Mouse (Mus musculus) heart, embryonic 11.5 days (tissue): ENCODE measurements around the gene Snapc5. TPM values are rescaled to one million over a fixed set of nuclear protein-coding genes. Genes with fewer than 3 reads are reported as not detected.

Experiments used
- ATAC-seq: fragments of 200-750 bp; cut with Nextera tagmentation; replicated peaks from 2 replicates; pipeline ENCODE4 v1.8.0; 2017; ENCODE audit warnings: moderate library complexity; ENCODE audit not compliant: insufficient number of reproducible peaks, low FRiP score, low TSS enrichment
- H3K27ac ChIP-seq: fragments of 300-500 bp; sonication (generic); 2 replicates; pipeline ENCODE4 v1.5.1; 2014; ENCODE audit warnings: mild to moderate bottlenecking, low read depth, low read length
- H3K27me3 ChIP-seq: fragments of 300-500 bp; sonication (generic); 2 replicates; pipeline ENCODE4 v1.6.1; 2014; ENCODE audit warnings: mild to moderate bottlenecking, low read length, mixed read lengths; ENCODE audit not compliant: control insufficient read depth, insufficient read depth
- H3K36me3 ChIP-seq: fragments of 300-500 bp; sonication (generic); 2 replicates; pipeline ENCODE4 v1.6.1; 2014; ENCODE audit warnings: mild to moderate bottlenecking, low read length, moderate library complexity, mixed read lengths; ENCODE audit not compliant: control insufficient read depth, insufficient read depth
- H3K4me1 ChIP-seq: fragments of 300-500 bp; sonication (generic); 2 replicates; pipeline ENCODE4 v1.6.1; 2014; ENCODE audit warnings: low read length; ENCODE audit not compliant: control insufficient read depth, insufficient read depth
- H3K4me2 ChIP-seq: fragments of 300-500 bp; sonication (generic); 2 replicates; pipeline ENCODE4 v1.6.1; 2014; ENCODE audit warnings: mild to moderate bottlenecking, moderate library complexity
- H3K4me3 ChIP-seq: fragments of 300-500 bp; sonication (generic); 2 replicates; pipeline ENCODE4 v1.5.1; 2014; ENCODE audit warnings: low read depth, low read length
- H3K9ac ChIP-seq: fragments of 300-500 bp; sonication (generic); 2 replicates; pipeline ENCODE4 v1.6.1; 2014; ENCODE audit warnings: mild to moderate bottlenecking, low read depth, low read length, moderate library complexity
- H3K9me3 ChIP-seq: fragments of 300-500 bp; sonication (generic); replicated peaks from 2 replicates; pipeline ENCODE4 v1.6.1; 2016; ENCODE audit warnings: low read length; ENCODE audit not compliant: control insufficient read depth
- WGBS: fragments of 180-500 bp; shearing (Covaris S2); extraction: QIAGEN DNeasy Blood & Tissue Kit; methylation state at CpG from one replicate; pipeline ENCODE4 v1.1.7; 2014; ENCODE audit not compliant: insufficient replicate concordance; 5-methylcytosine and 5-hydroxymethylcytosine counted together
- polyA plus RNA-seq: library from polyadenylated mRNA; unstranded; fragments of >200 nt; fragmentation: Nextera tagmentation; extraction: Ambion mirVana; gene quantifications from 2 replicates; pipeline ENCODE4 v1.2.1, GENCODE M21; 2014

Gene Snapc5
- polyA plus RNA-seq, 1 experiment from 2014 or later: 22.4 TPM

DNA sequence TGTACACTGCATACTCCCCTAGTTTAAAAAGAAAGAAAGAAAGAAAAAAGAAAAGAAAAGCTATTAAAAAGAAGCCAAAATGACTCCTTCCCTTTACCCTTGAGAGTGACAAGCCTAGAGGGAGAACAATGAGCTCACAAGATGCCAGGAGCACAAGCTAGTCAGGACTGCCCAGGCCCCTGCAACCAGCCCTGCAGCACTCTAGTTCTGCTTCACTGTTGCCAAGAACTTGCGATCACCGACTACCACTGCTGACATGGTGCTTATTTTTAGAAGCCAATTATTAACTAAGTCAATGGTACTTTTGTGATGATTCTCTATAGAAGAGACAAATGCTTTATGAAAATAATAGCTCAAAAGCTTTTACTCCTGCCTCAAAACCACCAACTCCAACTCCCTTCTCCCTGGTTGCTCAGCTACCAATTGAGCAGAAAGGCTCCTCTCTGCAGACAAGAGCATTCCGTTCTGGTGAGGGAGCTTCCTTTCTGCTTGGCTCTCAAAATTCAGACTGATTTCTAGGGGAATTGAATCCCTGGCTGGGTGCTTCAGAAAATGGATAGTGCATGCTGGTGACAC is 28.5 kb downstream of the Snapc5 start:
- H3K4me2 ChIP-seq: no peak overlapping the region
- ATAC-seq: no peak
- H3K9ac ChIP-seq: no peak overlapping the region
- H3K27ac ChIP-seq: no peak overlapping the region
- no peaks in the 10 kb centered on the region for H3K9me3 ChIP-seq
- WGBS: 85% methylated on average over 3 of the region's 3 CpGs
- no peaks in the 10 kb centered on the region for H3K4me1 ChIP-seq
- H3K4me3 ChIP-seq: no peak overlapping the region
- peaks cover 13% of the 10 kb centered on the region for H3K36me3 ChIP-seq
- H3K27me3 ChIP-seq: no peaks in the 10 kb centered on the region

- no peaks in the 10 kb centered on the region for H3K9me3 ChIP-seq
- no peak overlapping the region for H3K27ac ChIP-seq
- H3K36me3 ChIP-seq: 0 out of 2 replicates have a peak, but pooled peaks cover 5% of the 10 kb centered on the region
- no peak overlapping the region for H3K4me2 ChIP-seq
- H3K4me1 ChIP-seq: peaks cover 9% of the 10 kb centered on the region
- H3K9ac ChIP-seq: no peak overlapping the region
- 86% methylated on average over 17 of the region's 17 CpGs for WGBS
- H3K4me3 ChIP-seq: no peak overlapping the region
- H3K27me3 ChIP-seq: no peaks in the 10 kb centered on the region
- ATAC-seq: no peak
Measured at GRCm38 (mm10) chr9:64214452-64214851, 35.4 kb downstream of the Snapc5 start.

- H3K27me3 ChIP-seq: no peaks in the 10 kb centered on the region
- H3K27ac ChIP-seq: no peak overlapping the region
- 64% methylated on average over 4 of the region's 4 CpGs for WGBS
- H3K4me2 ChIP-seq: no peak overlapping the region
- no peaks in the 10 kb centered on the region for H3K9me3 ChIP-seq
- H3K4me3 ChIP-seq: no peak overlapping the region
- H3K9ac ChIP-seq: no peak overlapping the region
- H3K4me1 ChIP-seq: peaks cover 12% of the 10 kb centered on the region
- no peak for ATAC-seq
- H3K36me3 ChIP-seq: 0 out of 2 replicates have a peak, but pooled peaks cover 5% of the 10 kb centered on the region
Measured at GRCm38 (mm10) chr9:64216090-64216489, 37.0 kb downstream of the Snapc5 start.

- Histone ChIP-seq H3K36me3 (0 out of 2 replicates have a peak, but pooled peaks cover 5% of the 10 kb centered on the region), H3K27me3 (no peaks in the 10 kb centered on the region), H3K4me1 (peaks cover 12% of the 10 kb centered on the region), H3K27ac (no peak overlapping the region), H3K9me3 (no peaks in the 10 kb centered on the region), H3K4me3 (no peak overlapping the region), H3K9ac (no peak overlapping the region), H3K4me2 (no peak overlapping the region)
- no peak for ATAC-seq
- WGBS: 89% methylated on average over 2 of the region's 2 CpGs
Measured at GRCm38 (mm10) chr9:64216641-64217040, 37.6 kb downstream of the Snapc5 start.

GRCm38 (mm10) chr9:64217887-64218286 is 38.8 kb downstream of the Snapc5 start:
- H3K4me2 ChIP-seq: no peak overlapping the region
- ATAC-seq: no peak
- no peak overlapping the region for H3K4me3 ChIP-seq
- H3K9me3 ChIP-seq: no peaks in the 10 kb centered on the region
- H3K27me3 ChIP-seq: no peaks in the 10 kb centered on the region
- H3K4me1 ChIP-seq: peaks cover 12% of the 10 kb centered on the region
- no peak overlapping the region for H3K27ac ChIP-seq
- 0 out of 2 replicates have a peak, but pooled peaks cover 5% of the 10 kb centered on the region for H3K36me3 ChIP-seq
- no peak overlapping the region for H3K9ac ChIP-seq

DNA sequence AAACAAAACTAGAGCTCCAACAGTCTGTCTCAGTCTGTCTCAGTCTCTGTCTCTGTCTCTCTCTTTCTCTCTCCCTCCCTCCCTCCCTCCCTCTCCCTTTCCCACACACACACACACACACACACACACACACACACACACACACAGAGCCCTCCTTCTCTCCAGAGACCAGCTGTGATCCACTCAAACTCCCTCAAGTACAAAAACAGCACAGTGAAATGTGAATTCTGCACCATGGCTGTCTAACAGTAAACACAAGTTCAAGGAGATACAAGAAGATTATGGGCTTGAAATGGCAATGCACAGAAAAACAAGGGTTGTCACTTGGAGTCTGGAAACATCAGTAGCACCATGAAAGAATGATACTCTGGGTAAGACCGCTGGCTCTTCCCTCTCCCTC is 40.2 kb downstream of the Snapc5 start:
- ATAC-seq: no peak
- H3K27me3 ChIP-seq: no peaks in the 10 kb centered on the region
- WGBS: 72% methylated on average over 1 of the region's 1 CpGs
- no peaks in the 10 kb centered on the region for H3K9me3 ChIP-seq
- no peak overlapping the region for H3K4me2 ChIP-seq
- no peak overlapping the region for H3K4me3 ChIP-seq
- peaks cover 12% of the 10 kb centered on the region for H3K4me1 ChIP-seq
- H3K9ac ChIP-seq: no peak overlapping the region
- no peak overlapping the region for H3K27ac ChIP-seq
- no peaks in the 10 kb centered on the region for H3K36me3 ChIP-seq

DNA sequence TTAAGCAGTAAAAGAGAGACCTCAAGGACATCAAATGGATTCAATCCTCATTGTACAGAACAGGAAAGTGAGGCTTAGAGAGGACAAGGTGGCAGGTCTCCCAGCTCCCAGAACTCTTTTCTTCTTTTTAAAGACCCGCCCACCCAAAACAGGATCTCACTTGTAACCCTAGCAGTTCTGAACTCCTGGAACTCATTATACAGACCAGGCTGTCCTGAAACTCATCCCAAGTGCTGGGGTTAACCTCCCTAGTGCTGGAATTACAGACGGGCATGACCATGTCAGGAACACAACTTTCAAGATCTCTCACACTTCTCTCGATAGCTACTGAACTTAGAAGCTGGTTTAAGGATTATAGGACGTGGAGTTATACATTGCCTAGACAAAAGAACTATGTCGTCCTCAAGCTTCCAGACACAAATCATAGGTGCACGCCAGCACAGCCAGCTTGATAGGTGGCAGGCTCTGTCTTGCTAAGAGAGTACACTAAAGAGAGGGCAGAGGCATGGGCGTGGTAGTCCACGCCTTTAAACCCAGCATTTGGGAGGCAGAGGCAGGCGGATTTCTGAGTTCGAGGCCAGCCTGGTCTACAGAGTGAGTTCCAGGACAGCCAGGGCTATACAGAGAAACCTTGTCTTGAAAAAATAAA is 40.8 kb downstream of the Snapc5 start:
- Histone ChIP-seq H3K9me3 (no peaks in the 10 kb centered on the region), H3K4me1 (peaks cover 15% of the 10 kb centered on the region), H3K27ac (no peak overlapping the region), H3K9ac (no peak overlapping the region), H3K4me3 (no peak overlapping the region), H3K27me3 (no peaks in the 10 kb centered on the region), H3K36me3 (no peaks in the 10 kb centered on the region), H3K4me2 (no peak overlapping the region)
- whole genome bisulfite sequencing: 84% methylated on average over 10 of the region's 10 CpGs
- no peak for ATAC-seq

DNA sequence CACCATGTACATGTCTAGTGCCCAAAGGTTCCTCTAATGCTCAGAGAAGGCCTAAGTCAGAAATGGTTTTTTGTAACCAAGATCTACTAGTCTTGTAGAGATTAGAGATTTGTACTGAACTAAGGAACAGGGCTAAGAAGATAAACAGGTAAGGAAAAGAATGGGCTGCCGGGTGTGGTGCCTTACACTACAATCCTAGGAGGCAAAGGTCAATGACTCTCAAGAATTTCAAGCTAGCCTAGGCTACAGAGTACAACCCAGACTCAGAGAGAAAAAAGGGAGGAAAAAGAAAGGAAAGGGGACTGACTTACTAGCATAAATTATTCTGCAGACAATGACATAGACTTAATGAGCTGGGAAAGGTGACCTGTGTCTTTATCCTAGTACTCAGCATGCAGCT is 41.5 kb downstream of the Snapc5 start:
- 61% methylated on average over 1 of the region's 1 CpGs for WGBS
- H3K4me2 ChIP-seq: no peak overlapping the region
- no peaks in the 10 kb centered on the region for H3K27me3 ChIP-seq
- H3K36me3 ChIP-seq: no peaks in the 10 kb centered on the region
- no peak overlapping the region for H3K9ac ChIP-seq
- H3K4me1 ChIP-seq: peaks cover 15% of the 10 kb centered on the region
- no peak overlapping the region for H3K4me3 ChIP-seq
- no peak for ATAC-seq
- no peaks in the 10 kb centered on the region for H3K9me3 ChIP-seq
- no peak overlapping the region for H3K27ac ChIP-seq

DNA sequence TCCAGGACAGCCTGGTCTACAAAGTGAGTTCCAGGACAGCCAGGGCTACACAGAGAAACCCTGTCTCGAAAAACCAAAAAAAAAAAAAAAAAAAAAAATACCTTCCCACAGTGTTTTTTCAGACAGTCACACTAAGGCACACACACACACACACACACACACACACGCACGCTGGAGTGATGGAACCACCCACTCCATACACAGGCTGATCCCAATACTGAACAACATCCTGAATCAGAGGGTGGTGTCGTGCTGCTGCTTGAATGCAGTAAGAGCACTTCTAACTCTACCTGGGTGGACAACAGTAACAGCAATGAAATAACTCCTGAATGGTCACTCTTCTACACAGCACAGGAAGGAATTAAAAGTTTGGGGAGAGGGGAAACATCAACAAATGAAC is 42.4 kb downstream of the Snapc5 start:
- 88% methylated on average over 4 of the region's 4 CpGs for WGBS
- Histone ChIP-seq H3K27me3 (no peaks in the 10 kb centered on the region), H3K27ac (no peak overlapping the region), H3K4me1 (peaks cover 16% of the 10 kb centered on the region), H3K9me3 (no peaks in the 10 kb centered on the region), H3K4me3 (no peak overlapping the region), H3K4me2 (no peak overlapping the region), H3K9ac (no peak overlapping the region), H3K36me3 (no peaks in the 10 kb centered on the region)
- ATAC-seq: no peak
